Mouse (Mus musculus): ENCODE measurements around the gene Sec31b. TPM values are rescaled to one million over a fixed set of nuclear protein-coding genes. Genes with fewer than 3 reads are reported as not detected.

The Sec31b gene
- polyA plus RNA-seq, 1 experiment from 2014 or later, result 0.51 TPM

DNA sequence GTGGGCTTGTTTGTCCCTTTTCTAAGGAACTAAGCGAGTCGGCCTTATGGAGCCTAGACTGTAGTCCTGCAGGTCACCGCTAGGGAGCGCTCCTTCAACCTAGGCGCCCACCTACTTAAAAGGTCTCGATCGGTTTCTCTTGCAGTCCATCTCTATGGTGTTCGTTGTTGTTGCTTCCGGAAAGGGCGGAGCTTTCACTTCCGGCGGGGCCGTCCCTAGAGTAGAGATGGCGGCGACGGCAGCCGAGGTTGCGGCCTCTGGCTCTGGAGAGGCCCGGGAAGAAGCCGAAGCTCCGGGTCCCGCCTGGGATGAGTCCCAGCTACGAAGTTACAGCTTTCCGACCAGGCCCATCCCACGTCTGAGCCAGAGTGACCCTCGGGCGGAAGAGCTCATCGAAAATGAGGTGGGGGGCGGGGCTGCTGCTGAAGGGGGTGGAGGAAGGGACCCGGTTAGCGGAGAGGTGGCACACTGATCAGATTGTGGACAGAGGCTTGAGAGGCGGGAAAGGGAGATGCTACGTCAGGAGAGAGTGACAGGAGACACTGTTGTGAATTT is 17.1 kb upstream of the Sec31b start, which contains the start of gene Hif1an:
Gene Hif1an (plus strand): TSS at position 199 of the 555 bp plus-strand sequence.
- Histone ChIP-seq H3K36me3 (peaks cover 27% of the 10 kb centered on the region), H3K4me1 (replicated peaks) (peaks cover 32% of the 10 kb centered on the region), H3K4me2 (peak within 1 kb of the TSS; percentile 89), H3K4me3 (peak within 1 kb of the TSS; percentile 74), H3K27me3 (peaks cover 16% of the 10 kb centered on the region), H3K27ac (peak within 1 kb of the TSS; percentile 84), H3K9me3 (no peaks in the 10 kb centered on the region), H3K9ac (peak within 1 kb of the TSS; percentile 85)
- 0% methylated on average over 33 of the region's 33 CpGs for WGBS
- ATAC-seq (ENCODE audit: low FRiP score), result peak; percentile 98

DNA sequence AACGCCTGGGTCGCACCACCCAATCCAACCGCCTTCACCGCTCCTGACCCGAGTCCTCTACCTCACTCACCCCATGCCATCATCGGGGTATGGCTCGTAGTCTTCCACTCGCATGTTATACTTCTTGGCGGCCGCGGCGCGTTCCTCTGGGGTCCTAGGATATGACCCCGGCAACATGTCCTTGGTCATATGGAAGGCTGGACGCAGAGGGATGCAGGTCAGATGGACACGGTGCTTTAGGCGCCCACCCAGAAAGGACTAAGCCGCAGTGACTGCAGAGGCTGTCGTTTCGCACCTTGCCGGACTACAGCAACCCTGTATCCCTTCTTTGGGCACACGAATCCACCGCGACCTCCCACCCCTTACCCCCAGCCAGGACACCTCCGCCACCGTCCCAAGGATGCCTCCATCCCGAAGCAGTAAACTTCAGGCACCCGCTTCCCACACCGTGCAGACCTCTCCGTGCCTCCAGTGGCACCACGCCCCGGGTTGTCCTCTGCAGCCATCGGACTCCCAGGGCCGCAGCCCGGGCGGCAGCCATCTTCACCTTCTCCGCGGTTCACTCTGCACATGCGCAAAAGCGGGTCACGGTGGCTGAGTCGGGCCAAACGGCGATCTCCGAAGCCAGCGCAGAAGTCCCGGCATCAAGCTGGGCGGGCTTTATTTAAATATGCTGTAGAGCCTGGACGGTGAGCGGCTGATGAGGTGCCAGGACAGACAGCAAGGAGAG is 9.4 kb upstream of the Sec31b start, which contains the start of gene Ndufb8:
Gene Ndufb8 (minus strand): TSS at position 580 of the 730 bp plus-strand sequence.
- H3K4me3 ChIP-seq, result peak within 1 kb of the TSS; percentile 84
- peak within 1 kb of the TSS; percentile 86 for H3K27ac ChIP-seq
- ATAC-seq (ENCODE audit: low FRiP score), result peak; percentile 81
- H3K36me3 ChIP-seq, result peaks cover 35% of the 10 kb centered on the region
- H3K9ac ChIP-seq, result peak within 1 kb of the TSS; percentile 91
- H3K9me3 ChIP-seq, result no peaks in the 10 kb centered on the region
- H3K27me3 ChIP-seq, result peaks cover 15% of the 10 kb centered on the region
- WGBS, result 0% methylated on average over 50 of the region's 50 CpGs
- peak within 1 kb of the TSS; percentile 91 for H3K4me2 ChIP-seq
- peaks cover 37% of the 10 kb centered on the region for H3K4me1 ChIP-seq (replicated peaks)

DNA sequence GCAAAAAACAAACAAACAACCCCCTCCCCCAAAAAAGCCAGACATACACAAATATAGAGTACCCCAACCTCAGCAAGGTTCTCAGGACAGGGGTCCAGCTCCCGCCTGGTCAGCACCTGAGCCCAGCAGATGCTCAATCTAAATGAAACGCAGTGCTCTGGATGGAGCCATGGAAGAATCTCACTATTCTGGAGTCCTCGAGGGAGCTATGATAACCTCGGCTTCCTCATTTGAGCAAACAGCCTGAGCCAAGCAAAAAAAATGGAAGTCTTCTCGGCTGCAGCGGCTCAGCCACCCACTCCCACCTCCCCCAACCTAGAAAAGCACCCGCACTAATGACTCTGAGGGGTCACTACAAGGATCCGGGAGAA is 8.8 kb upstream of the Sec31b start:
- Histone ChIP-seq H3K9ac (peak overlapping the region; percentile 91), H3K36me3 (peaks cover 41% of the 10 kb centered on the region), H3K27ac (peak overlapping the region; percentile 86), H3K4me1 (replicated peaks) (peaks cover 39% of the 10 kb centered on the region), H3K27me3 (peaks cover 15% of the 10 kb centered on the region), H3K4me2 (peak overlapping the region; percentile 91), H3K4me3 (peak overlapping the region; percentile 84), H3K9me3 (no peaks in the 10 kb centered on the region)
- 7% methylated on average over 8 of the region's 8 CpGs for WGBS
- no peak for ATAC-seq (ENCODE audit: low FRiP score)

DNA sequence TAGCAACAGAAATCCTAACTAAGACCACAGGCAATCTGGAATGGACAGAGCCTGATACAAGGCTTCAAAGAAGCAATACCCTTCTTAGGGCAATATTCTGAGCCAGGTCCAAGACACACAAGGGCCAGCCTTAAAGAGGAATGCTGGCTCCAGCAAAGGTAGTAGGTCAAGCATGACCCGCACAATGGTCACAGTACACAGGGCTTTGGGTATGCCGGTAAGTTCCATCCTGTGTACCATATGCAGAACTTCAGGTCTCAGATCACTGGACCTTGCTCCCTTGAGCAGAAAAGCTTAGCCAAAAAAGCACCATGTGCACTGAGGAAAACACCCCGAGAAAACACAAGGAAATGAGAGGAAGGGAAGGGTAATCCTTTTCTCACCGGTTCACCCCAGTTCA is 7.6 kb upstream of the Sec31b start:
- WGBS, result 97% methylated on average over 4 of the region's 4 CpGs

DNA sequence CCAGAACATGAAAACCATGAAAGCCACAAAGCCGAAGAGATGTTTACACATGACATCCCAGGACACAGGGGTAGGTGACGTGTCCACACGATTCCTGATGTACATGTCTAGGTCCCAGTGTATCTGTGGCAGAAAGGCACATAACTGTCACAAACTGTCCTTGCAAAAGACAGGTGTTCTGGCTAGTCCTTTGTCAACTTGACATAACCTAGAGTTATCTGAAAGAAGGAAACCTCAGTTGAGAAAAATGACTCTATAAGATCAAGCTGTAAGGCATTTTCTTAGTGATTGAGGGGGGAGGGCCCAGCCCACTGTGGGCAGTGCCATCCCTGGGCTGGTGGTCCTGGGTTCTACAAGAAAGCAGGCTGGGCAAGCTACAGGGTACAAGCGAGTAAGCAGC is 7.1 kb upstream of the Sec31b start, which contains the start of gene Gm20538:
Gene Gm20538 (minus strand): TSS at position 101 of the 400 bp plus-strand sequence.
- H3K9me3 ChIP-seq, result no peaks in the 10 kb centered on the region
- H3K4me1 ChIP-seq (replicated peaks), result peaks cover 39% of the 10 kb centered on the region
- H3K27ac ChIP-seq, result 0 out of 2 replicates have a peak within 1 kb of the TSS, but pooled peaks have one; percentile 44
- WGBS, result 96% methylated on average over 4 of the region's 4 CpGs
- H3K4me2 ChIP-seq, result peak within 1 kb of the TSS; percentile 91
- H3K4me3 ChIP-seq, result peak within 1 kb of the TSS; percentile 84; the same call in 1 of the 2 replicates
- H3K27me3 ChIP-seq, result peaks cover 2% of the 10 kb centered on the region; the same call in 1 of the 2 replicates
- H3K36me3 ChIP-seq, result peaks cover 58% of the 10 kb centered on the region
- H3K9ac ChIP-seq, result 0 out of 2 replicates have a peak within 1 kb of the TSS, but pooled peaks have one; percentile 5
- no peak for ATAC-seq (ENCODE audit: low FRiP score)

More for the DNA sequence above, 7.6 kb upstream of the Sec31b start:
- Histone ChIP-seq H3K36me3 (peaks cover 53% of the 10 kb centered on the region), H3K9ac (0 out of 2 replicates have a peak overlapping the region, but pooled peaks have one; percentile 5), H3K4me2 (peak overlapping the region; percentile 91), H3K4me3 (peak overlapping the region; percentile 84; the same call in 1 of the 2 replicates), H3K27me3 (peaks cover 7% of the 10 kb centered on the region), H3K27ac (no peak overlapping the region), H3K4me1 (replicated peaks) (peaks cover 39% of the 10 kb centered on the region), H3K9me3 (no peaks in the 10 kb centered on the region)
- no peak for ATAC-seq (ENCODE audit: low FRiP score)

DNA sequence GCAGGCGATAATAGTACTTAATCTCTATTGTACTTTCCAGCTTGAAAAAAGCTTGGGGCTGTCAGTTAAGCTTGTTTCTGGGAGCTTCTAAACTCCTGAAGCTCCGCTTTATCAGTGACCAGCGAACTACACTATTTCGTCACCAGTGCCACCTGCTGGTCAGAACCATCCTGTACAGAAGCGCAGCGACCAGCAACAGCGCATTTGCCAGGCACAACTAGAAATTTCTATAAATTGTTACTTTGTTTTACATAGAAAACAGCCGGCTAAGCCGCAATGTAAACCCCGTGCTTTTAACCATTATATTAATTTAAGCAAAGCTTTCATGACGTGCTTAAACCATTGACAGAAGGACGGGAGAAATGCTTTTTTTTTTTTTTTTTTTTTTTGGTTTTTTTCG is 889 bp downstream of the Sec31b start:
- H3K27me3 ChIP-seq, result peaks cover 31% of the 10 kb centered on the region
- ATAC-seq (ENCODE audit: low FRiP score), result no peak
- H3K9me3 ChIP-seq, result 0 out of 2 replicates have a peak, but pooled peaks cover 5% of the 10 kb centered on the region

DNA sequence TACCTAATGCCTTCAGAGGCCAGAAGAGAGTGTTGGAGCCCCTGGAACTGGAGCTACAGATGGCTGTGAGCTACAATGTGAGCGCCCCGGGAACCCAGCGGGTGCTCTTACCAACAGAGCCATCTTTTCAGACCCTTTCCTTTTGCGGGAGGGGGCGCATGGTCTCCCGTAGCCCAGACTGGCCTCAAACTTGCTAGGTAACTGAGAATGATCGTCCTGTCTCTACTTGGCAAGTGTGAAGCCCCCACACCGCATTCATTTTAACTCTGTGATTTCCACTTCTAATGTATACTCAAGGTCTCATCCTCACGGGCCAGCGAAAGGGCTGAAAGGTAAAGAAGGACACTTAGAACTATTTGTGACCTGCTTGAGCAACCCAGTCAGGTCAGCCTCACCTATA is 1.3 kb downstream of the Sec31b start:
- Histone ChIP-seq H3K9me3 (0 out of 2 replicates have a peak, but pooled peaks cover 6% of the 10 kb centered on the region), H3K4me3 (no peak overlapping the region), H3K27ac (no peak overlapping the region), H3K36me3 (peaks cover 17% of the 10 kb centered on the region), H3K4me1 (replicated peaks) (peaks cover 8% of the 10 kb centered on the region), H3K27me3 (peaks cover 31% of the 10 kb centered on the region), H3K4me2 (peak overlapping the region; percentile 71; the same call in 1 of the 2 replicates), H3K9ac (no peak overlapping the region)
- 61% methylated on average over 10 of the region's 10 CpGs for WGBS
- ATAC-seq (ENCODE audit: low FRiP score), result no peak

More for the DNA sequence above, 889 bp downstream of the Sec31b start:
- Histone ChIP-seq H3K27ac (no peak overlapping the region), H3K36me3 (peaks cover 21% of the 10 kb centered on the region), H3K4me3 (peak overlapping the region; percentile 45; the same call in 1 of the 2 replicates), H3K4me1 (replicated peaks) (peaks cover 8% of the 10 kb centered on the region), H3K9ac (no peak overlapping the region), H3K4me2 (peak overlapping the region; percentile 71)
- WGBS, result 2% methylated on average over 13 of the region's 13 CpGs

DNA sequence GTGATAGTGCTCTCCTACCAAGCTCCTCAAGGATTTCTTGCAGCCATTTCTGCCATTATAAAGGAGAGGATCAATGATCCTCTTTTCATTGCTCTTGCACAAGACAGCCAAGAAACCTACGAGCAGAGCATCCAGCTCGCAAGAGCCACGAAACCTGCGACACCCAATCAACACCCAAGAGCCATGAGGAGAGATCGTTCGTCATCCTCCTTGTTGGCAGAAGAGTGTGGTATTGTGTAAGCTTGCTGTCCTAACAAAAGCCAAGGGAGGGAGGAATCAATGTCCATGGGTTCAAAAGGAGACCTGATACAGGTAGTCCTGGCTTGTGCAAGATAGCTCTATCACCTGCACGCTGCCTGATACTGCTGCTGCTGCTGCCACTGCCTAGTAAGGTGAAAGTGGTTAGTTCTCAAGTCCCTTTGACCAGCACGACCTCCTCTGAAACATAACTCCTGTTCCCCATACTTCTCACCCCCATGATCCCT is 2.9 kb downstream of the Sec31b start:
- 0 out of 2 replicates have a peak, but pooled peaks cover 6% of the 10 kb centered on the region for H3K9me3 ChIP-seq
- no peak overlapping the region for H3K9ac ChIP-seq
- peaks cover under 1% of the 10 kb centered on the region; the same call in 1 of the 2 replicates for H3K36me3 ChIP-seq
- WGBS, result 90% methylated on average over 8 of the region's 8 CpGs
- no peak overlapping the region for H3K27ac ChIP-seq
- no peak for ATAC-seq (ENCODE audit: low FRiP score)
- H3K4me2 ChIP-seq, result no peak overlapping the region
- peaks cover 8% of the 10 kb centered on the region for H3K4me1 ChIP-seq (replicated peaks)
- H3K4me3 ChIP-seq, result no peak overlapping the region
- H3K27me3 ChIP-seq, result peaks cover 31% of the 10 kb centered on the region

DNA sequence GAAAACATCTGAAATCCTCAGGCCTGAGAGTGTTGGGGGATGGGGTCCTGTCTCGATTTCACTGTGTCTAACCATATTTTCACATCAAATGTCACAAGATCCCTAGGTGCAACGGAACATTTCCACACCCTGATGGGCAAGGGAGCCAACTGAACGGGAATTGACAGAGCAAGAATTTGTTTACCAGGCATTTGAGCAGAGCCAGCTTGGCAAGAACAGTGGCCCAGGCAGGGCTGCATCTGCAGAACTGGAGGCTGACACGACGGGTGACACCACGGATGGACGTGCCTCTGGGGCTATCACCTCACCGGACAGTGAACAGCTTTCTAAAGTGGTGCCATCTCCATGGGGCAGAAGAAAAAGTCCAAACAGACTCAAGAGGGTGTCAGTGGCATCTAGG is 8.2 kb downstream of the Sec31b start:
- Histone ChIP-seq H3K9ac (no peak overlapping the region), H3K27me3 (peaks cover 14% of the 10 kb centered on the region), H3K27ac (no peak overlapping the region), H3K36me3 (no peaks in the 10 kb centered on the region), H3K9me3 (0 out of 2 replicates have a peak, but pooled peaks cover 6% of the 10 kb centered on the region), H3K4me1 (replicated peaks) (no peaks in the 10 kb centered on the region), H3K4me2 (no peak overlapping the region), H3K4me3 (no peak overlapping the region)
- 90% methylated on average over 8 of the region's 8 CpGs for WGBS
- no peak for ATAC-seq (ENCODE audit: low FRiP score)

DNA sequence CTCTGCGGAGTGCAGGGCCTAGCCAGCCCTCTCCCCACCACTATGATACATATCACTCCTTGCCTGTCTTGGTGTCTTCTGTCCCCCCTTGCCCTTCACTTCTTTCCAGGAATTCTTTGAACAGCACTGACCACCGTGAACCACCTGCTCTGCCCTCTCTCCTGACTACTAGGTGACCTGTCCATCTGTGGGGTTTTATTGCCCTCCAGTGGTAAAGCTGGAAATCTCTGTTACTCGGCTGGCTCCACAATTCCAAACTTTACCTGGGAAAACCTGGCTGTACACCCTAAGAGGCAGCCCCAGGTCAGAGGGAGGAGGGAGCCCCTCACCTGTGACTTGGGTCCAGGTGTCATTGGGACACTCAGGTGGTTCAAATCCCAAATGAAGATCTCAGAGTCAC is 10.3 kb downstream of the Sec31b start:
- H3K4me2 ChIP-seq, result no peak overlapping the region
- H3K9ac ChIP-seq, result no peak overlapping the region
- H3K4me3 ChIP-seq, result no peak overlapping the region
- no peaks in the 10 kb centered on the region for H3K4me1 ChIP-seq (replicated peaks)
- H3K9me3 ChIP-seq, result 0 out of 2 replicates have a peak, but pooled peaks cover 6% of the 10 kb centered on the region
- no peak for ATAC-seq (ENCODE audit: low FRiP score)
- peaks cover 29% of the 10 kb centered on the region for H3K27me3 ChIP-seq
- 31% methylated on average over 3 of the region's 3 CpGs for WGBS
- H3K36me3 ChIP-seq, result no peaks in the 10 kb centered on the region
- H3K27ac ChIP-seq, result no peak overlapping the region

DNA sequence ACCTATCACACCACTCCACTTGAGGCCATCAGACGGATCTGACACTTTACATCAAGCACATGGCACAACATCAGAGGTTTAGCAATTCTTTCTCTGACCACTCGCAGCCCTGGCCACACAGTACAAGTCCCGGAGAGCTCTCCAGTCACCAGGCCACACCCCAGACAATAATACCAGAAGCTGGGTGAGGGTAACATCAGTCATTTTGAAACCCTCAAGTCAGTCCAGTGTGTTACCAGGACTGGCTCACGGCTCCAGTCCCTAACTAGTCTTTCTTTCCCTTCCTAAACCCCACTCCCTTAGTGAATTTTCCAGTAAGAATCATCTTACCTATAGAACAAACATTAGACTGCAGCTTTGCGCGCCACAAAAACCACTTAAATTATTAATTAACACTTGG is 15.6 kb downstream of the Sec31b start:
- H3K4me1 ChIP-seq (replicated peaks), result no peaks in the 10 kb centered on the region
- H3K27me3 ChIP-seq, result peaks cover 37% of the 10 kb centered on the region
- H3K36me3 ChIP-seq, result no peaks in the 10 kb centered on the region
- H3K9ac ChIP-seq, result no peak overlapping the region
- H3K4me3 ChIP-seq, result no peak overlapping the region
- no peak overlapping the region for H3K27ac ChIP-seq
- H3K4me2 ChIP-seq, result no peak overlapping the region
- no peaks in the 10 kb centered on the region for H3K9me3 ChIP-seq
- 82% methylated on average over 6 of the region's 6 CpGs for WGBS
- ATAC-seq (ENCODE audit: low FRiP score), result no peak

DNA sequence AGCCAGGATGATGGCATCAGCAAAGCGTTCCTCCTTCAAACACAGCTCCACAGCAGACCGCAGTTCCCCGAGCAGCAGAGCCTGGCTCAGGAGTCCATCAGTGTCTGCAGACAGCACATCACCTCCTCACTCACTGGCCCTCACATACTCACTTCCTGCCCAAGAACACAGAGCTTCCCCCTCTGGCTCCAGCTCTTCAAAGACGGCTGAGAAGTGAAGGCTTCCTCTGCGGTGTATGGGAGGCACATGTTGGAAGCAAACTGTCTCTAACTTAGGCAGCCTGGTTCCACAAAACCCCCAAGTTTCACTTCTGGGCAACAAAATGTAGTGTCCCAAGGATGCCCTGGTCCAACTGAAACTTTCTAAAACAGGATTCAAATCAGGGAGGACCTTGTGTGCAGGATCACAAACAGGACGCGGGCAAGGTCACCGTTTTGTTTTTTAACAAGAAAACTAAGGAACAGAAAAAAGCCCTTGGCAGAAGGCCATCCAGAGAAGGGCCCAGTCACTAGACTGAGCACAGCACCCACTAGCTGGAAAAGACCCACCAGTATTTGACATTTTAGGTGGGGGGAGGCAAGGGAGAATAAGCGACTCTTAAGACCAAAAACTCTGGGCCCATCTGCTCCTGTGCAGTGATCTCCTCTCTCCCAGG is 20.0 kb downstream of the Sec31b start:
- Histone ChIP-seq H3K9me3 (no peaks in the 10 kb centered on the region), H3K4me1 (replicated peaks) (no peaks in the 10 kb centered on the region), H3K4me2 (no peak overlapping the region), H3K27me3 (peaks cover 45% of the 10 kb centered on the region), H3K36me3 (no peaks in the 10 kb centered on the region), H3K27ac (no peak overlapping the region), H3K9ac (no peak overlapping the region), H3K4me3 (no peak overlapping the region)
- no peak for ATAC-seq (ENCODE audit: low FRiP score)
- 89% methylated on average over 9 of the region's 9 CpGs for WGBS
